Mouse (Mus musculus) CH12.LX (cell line): ENCODE results near the gene Nt5c2. TPM values are rescaled to one million over a fixed set of nuclear protein-coding genes. Genes with fewer than 3 reads are reported as not detected.

Experiments used
- DNase-seq: peaks from one replicate; pipeline ENCODE4 v3.0.0-alpha.2; 2013; ENCODE audit errors: extremely low read depth
- H3K27ac ChIP-seq: 2 replicates; pipeline ENCODE4 v1.5.1; 2012; ENCODE audit warnings: low read depth, mild to moderate bottlenecking, control low read depth, moderate library complexity; ENCODE audit not compliant: insufficient read depth
- H3K27me3 ChIP-seq: replicated peaks from 2 replicates; pipeline ENCODE3; 2012; ENCODE audit warnings: inconsistent platforms
- H3K36me3 ChIP-seq, 2 experiments: replicated peaks in 1 of 2; 2 replicates each; pipeline versions ENCODE3 to v1.6.1; 2012; ENCODE audit warnings: inconsistent platforms in 1 of 2, low read length in 1 of 2, mild to moderate bottlenecking in 1 of 2, mixed read lengths in 1 of 2, moderate library complexity in 1 of 2; ENCODE audit not compliant: control insufficient read depth in 1 of 2, insufficient read depth in 1 of 2
- H3K4me1 ChIP-seq, 2 experiments: 2 replicates each; pipeline ENCODE4 v1.6.1; 2012; ENCODE audit warnings: inconsistent platforms in 1 of 2, moderate library complexity in 1 of 2; ENCODE audit not compliant: insufficient read depth in 2 of 2, control insufficient read depth in 1 of 2
- H3K4me2 ChIP-seq: 2 replicates; pipeline ENCODE4 v1.6.1; 2012; ENCODE audit warnings: low read depth, mild to moderate bottlenecking, control low read depth; ENCODE audit not compliant: poor library complexity, insufficient read depth, severe bottlenecking
- H3K4me3 ChIP-seq, 3 experiments: fragments of 150-350 bp in 1 of 3; sonication (generic) in 1 of 3; replicated peaks in 1 of 3; 2 replicates each; pipeline versions ENCODE3 to v1.5.1; 2011 to 2012; ENCODE audit warnings: low read depth in 2 of 3, low read length in 2 of 3, mild to moderate bottlenecking in 2 of 3, moderate library complexity in 2 of 3, control low read depth in 1 of 3, improper control_type of control experiment in 1 of 3, inconsistent platforms in 1 of 3, mixed read lengths in 1 of 3; ENCODE audit not compliant: poor library complexity in 1 of 3
- H3K79me2 ChIP-seq: replicated peaks from 2 replicates; pipeline ENCODE4 v1.6.1; 2012; ENCODE audit warnings: mild to moderate bottlenecking, moderate library complexity; ENCODE audit not compliant: control insufficient read depth, poor library complexity, insufficient read depth, severe bottlenecking; ENCODE audit errors: extremely low read depth
- H3K9ac ChIP-seq: 2 replicates; pipeline ENCODE4 v1.6.1; 2012; ENCODE audit warnings: low read depth, mild to moderate bottlenecking, control low read depth, moderate library complexity; ENCODE audit not compliant: insufficient read depth
- H3K9me3 ChIP-seq: replicated peaks from 2 replicates; pipeline ENCODE3; 2012; ENCODE audit warnings: low read length, inconsistent platforms, mixed read lengths
- BHLHE40 ChIP-seq: IDR thresholded peaks from 2 replicates; pipeline ENCODE4 v1.6.1; 2011; ENCODE audit warnings: mild to moderate bottlenecking, low read depth, low read length, improper control_type of control experiment
- CHD1 ChIP-seq: IDR thresholded peaks from 2 replicates; pipeline ENCODE4 v1.6.1; 2012; ENCODE audit warnings: low read depth, low read length, improper control_type of control experiment, inconsistent platforms
- CHD2 ChIP-seq: IDR thresholded peaks from 2 replicates; pipeline ENCODE4 v1.6.1; 2011; ENCODE audit warnings: low read length, improper control_type of control experiment
- CTCF ChIP-seq, 2 experiments: IDR thresholded peaks in 1 of 2; conservative IDR thresholded peaks in 1 of 2; 2 replicates each; pipeline ENCODE4 v1.5.1; 2011 to 2012; ENCODE audit warnings: low read depth in 2 of 2, low read length in 2 of 2, improper control_type of control experiment in 1 of 2, inconsistent platforms in 1 of 2, mild to moderate bottlenecking in 1 of 2, moderate library complexity in 1 of 2
- E2F4 ChIP-seq: IDR thresholded peaks from 2 replicates; pipeline ENCODE4 v1.6.1; 2011; ENCODE audit warnings: low read depth, low read length, improper control_type of control experiment; ENCODE audit not compliant: insufficient replicate concordance
- ELF1 ChIP-seq: IDR thresholded peaks from 2 replicates; pipeline ENCODE4 v1.6.1; 2014; ENCODE audit warnings: low read depth, mild to moderate bottlenecking, inconsistent platforms, low read length, improper control_type of control experiment
- EP300 ChIP-seq: IDR thresholded peaks from 2 replicates; pipeline ENCODE4 v1.6.1; 2011; ENCODE audit warnings: low read length, improper control_type of control experiment
- ETS1 ChIP-seq: conservative IDR thresholded peaks from 2 replicates; pipeline ENCODE4 v1.6.1; 2012; ENCODE audit warnings: low read depth, mild to moderate bottlenecking, inconsistent platforms, low read length, improper control_type of control experiment, moderate library complexity
- GABPA ChIP-seq: IDR thresholded peaks from 2 replicates; pipeline ENCODE4 v1.6.1; 2012; ENCODE audit warnings: low read depth, low read length, improper control_type of control experiment, inconsistent platforms; ENCODE audit not compliant: insufficient replicate concordance
- HCFC1 ChIP-seq: IDR thresholded peaks from 2 replicates; pipeline ENCODE4 v1.6.1; 2012; ENCODE audit warnings: low read depth, mild to moderate bottlenecking, inconsistent platforms, low read length, improper control_type of control experiment
- IRF4 ChIP-seq: IDR thresholded peaks from 2 replicates; pipeline ENCODE4 v1.6.1; 2014; ENCODE audit warnings: low read depth, mild to moderate bottlenecking, inconsistent platforms, low read length, improper control_type of control experiment
- JUN ChIP-seq: IDR thresholded peaks from 2 replicates; pipeline ENCODE4 v1.6.1; 2011; ENCODE audit warnings: low read depth, mild to moderate bottlenecking, low read length, improper control_type of control experiment, moderate library complexity; ENCODE audit not compliant: insufficient read depth
- JUND ChIP-seq: conservative IDR thresholded peaks from 2 replicates; pipeline ENCODE4 v1.6.1; 2011; ENCODE audit warnings: low read depth, low read length, improper control_type of control experiment
- KAT2A ChIP-seq: IDR thresholded peaks from 2 replicates; pipeline ENCODE4 v1.6.1; 2012; ENCODE audit warnings: low read length, improper control_type of control experiment, inconsistent platforms; ENCODE audit not compliant: insufficient replicate concordance
- MAFK ChIP-seq: IDR thresholded peaks from 2 replicates; pipeline ENCODE4 v1.6.1; 2011; ENCODE audit warnings: low read length, improper control_type of control experiment; ENCODE audit not compliant: insufficient replicate concordance
- MAX ChIP-seq: IDR thresholded peaks from 2 replicates; pipeline ENCODE4 v1.6.1; 2011; ENCODE audit warnings: low read length, improper control_type of control experiment
- MAZ ChIP-seq: IDR thresholded peaks from 2 replicates; pipeline ENCODE4 v1.6.1; 2012; ENCODE audit warnings: low read depth, mild to moderate bottlenecking, inconsistent platforms, low read length, improper control_type of control experiment, moderate library complexity
- MEF2A ChIP-seq: IDR thresholded peaks from 2 replicates; pipeline ENCODE4 v1.6.1; 2014; ENCODE audit warnings: low read depth, mild to moderate bottlenecking, inconsistent platforms, low read length, improper control_type of control experiment, borderline replicate concordance
- MXI1 ChIP-seq: IDR thresholded peaks from 2 replicates; pipeline ENCODE4 v1.6.1; 2011; ENCODE audit warnings: mild to moderate bottlenecking, low read depth, low read length, improper control_type of control experiment
- MYC ChIP-seq: IDR thresholded peaks from 2 replicates; pipeline ENCODE4 v1.6.1; 2011; ENCODE audit warnings: low read depth, mild to moderate bottlenecking, improper control_type of control experiment, low read length
- NELFE ChIP-seq: IDR thresholded peaks from 2 replicates; pipeline ENCODE4 v1.6.1; 2011; ENCODE audit warnings: low read depth, low read length, improper control_type of control experiment
- NRF1 ChIP-seq: IDR thresholded peaks from 2 replicates; pipeline ENCODE4 v1.6.1; 2014; ENCODE audit warnings: low read depth, mild to moderate bottlenecking, inconsistent platforms, low read length, improper control_type of control experiment, moderate library complexity
- PAX5 ChIP-seq: IDR thresholded peaks from 2 replicates; pipeline ENCODE4 v1.6.1; 2012; ENCODE audit warnings: low read length, inconsistent platforms, mixed read lengths
- POLR2A ChIP-seq: IDR thresholded peaks from 2 replicates; pipeline ENCODE4 v1.6.1; 2011; ENCODE audit warnings: low read depth, mild to moderate bottlenecking, improper control_type of control experiment, low read length
- POLR2AphosphoS2 ChIP-seq: IDR thresholded peaks from 2 replicates; pipeline ENCODE4 v1.6.1; 2011; ENCODE audit warnings: low read depth, low read length, improper control_type of control experiment
- RAD21 ChIP-seq: IDR thresholded peaks from 2 replicates; pipeline ENCODE4 v1.6.1; 2011; ENCODE audit warnings: low read depth, mild to moderate bottlenecking, low read length, improper control_type of control experiment, moderate library complexity
- RCOR1 ChIP-seq: conservative IDR thresholded peaks from 2 replicates; pipeline ENCODE4 v1.6.1; 2012; ENCODE audit warnings: low read depth, mild to moderate bottlenecking, inconsistent platforms, low read length, improper control_type of control experiment
- SIN3A ChIP-seq: IDR thresholded peaks from 2 replicates; pipeline ENCODE4 v1.6.1; 2012; ENCODE audit warnings: low read length, improper control_type of control experiment, inconsistent platforms
- SMC3 ChIP-seq: IDR thresholded peaks from 2 replicates; pipeline ENCODE4 v1.6.1; 2011; ENCODE audit warnings: low read depth, low read length, improper control_type of control experiment
- TBP ChIP-seq: conservative IDR thresholded peaks from 2 replicates; pipeline ENCODE4 v1.6.1; 2011; ENCODE audit warnings: low read depth, low read length, improper control_type of control experiment
- TCF12 ChIP-seq: IDR thresholded peaks from 2 replicates; pipeline ENCODE4 v1.6.1; 2014; ENCODE audit warnings: low read depth, mild to moderate bottlenecking, inconsistent platforms, low read length, improper control_type of control experiment
- UBTF ChIP-seq: IDR thresholded peaks from 2 replicates; pipeline ENCODE4 v1.6.1; 2012; ENCODE audit warnings: low read depth, mild to moderate bottlenecking, inconsistent platforms, low read length, improper control_type of control experiment, moderate library complexity
- USF1 ChIP-seq: IDR thresholded peaks from 2 replicates; pipeline ENCODE4 v1.6.1; 2014; ENCODE audit warnings: low read depth, mild to moderate bottlenecking, inconsistent platforms, low read length, improper control_type of control experiment
- USF2 ChIP-seq: conservative IDR thresholded peaks from 2 replicates; pipeline ENCODE4 v1.6.1; 2011; ENCODE audit warnings: low read depth, low read length, improper control_type of control experiment
- ZC3H11A ChIP-seq: IDR thresholded peaks from 2 replicates; pipeline ENCODE4 v1.6.1; 2012; ENCODE audit warnings: low read depth, mild to moderate bottlenecking, inconsistent platforms, low read length, improper control_type of control experiment
- ZKSCAN1 ChIP-seq: IDR thresholded peaks from 2 replicates; pipeline ENCODE4 v1.6.1; 2012; ENCODE audit warnings: low read depth, inconsistent platforms, low read length, improper control_type of control experiment, borderline replicate concordance
- ZMIZ1 ChIP-seq: IDR thresholded peaks from 2 replicates; pipeline ENCODE4 v1.6.1; 2012; ENCODE audit warnings: low read depth, mild to moderate bottlenecking, inconsistent platforms, low read length, improper control_type of control experiment
- ZNF384 ChIP-seq: IDR thresholded peaks from 2 replicates; pipeline ENCODE4 v1.6.1; 2012; ENCODE audit warnings: low read depth, low read length, improper control_type of control experiment, inconsistent platforms
- dilution Hi-C: fragments of 300-500 bp; cut with MboI; formaldehyde crosslinking; loops from 2 replicates; pipeline ENCODE4 v1.14.3; 2020; ENCODE audit warnings: low sequenced_read_pairs; ENCODE audit not compliant: extremely low pct_unique_long_range_greater_than_20kb, extremely low pct_ligation_motif_present
- in situ Hi-C: fragments of 300-500 bp; cut with MboI; formaldehyde crosslinking; loops from 3 replicates; pipeline ENCODE4 v1.14.3; 2019; ENCODE audit warnings: low sequenced_read_pairs, low pct_ligation_motif_present, low pct_unique_long_range_greater_than_20kb, mixed read lengths
- polyA plus RNA-seq: library from polyadenylated mRNA; unstranded; fragments of >175 nt; gene quantifications from 2 replicates; pipeline ENCODE4 v1.2.1, GENCODE M21; 2012; ENCODE audit warnings: low read depth; ENCODE audit not compliant: insufficient read length
- total RNA-seq, 2 experiments: library from RNA; depleted of rRNA; stranded (reverse); fragments of 300-350 nt in 1 of 2; fragments of >200 nt in 1 of 2; gene quantifications; 2 replicates each; pipeline ENCODE4 v1.2.3; 2012 to 2014

Nt5c2 gene
- total and polyA plus RNA-seq, 3 experiments, result 15.1 to 62.9 (median 21.1) TPM

DNA sequence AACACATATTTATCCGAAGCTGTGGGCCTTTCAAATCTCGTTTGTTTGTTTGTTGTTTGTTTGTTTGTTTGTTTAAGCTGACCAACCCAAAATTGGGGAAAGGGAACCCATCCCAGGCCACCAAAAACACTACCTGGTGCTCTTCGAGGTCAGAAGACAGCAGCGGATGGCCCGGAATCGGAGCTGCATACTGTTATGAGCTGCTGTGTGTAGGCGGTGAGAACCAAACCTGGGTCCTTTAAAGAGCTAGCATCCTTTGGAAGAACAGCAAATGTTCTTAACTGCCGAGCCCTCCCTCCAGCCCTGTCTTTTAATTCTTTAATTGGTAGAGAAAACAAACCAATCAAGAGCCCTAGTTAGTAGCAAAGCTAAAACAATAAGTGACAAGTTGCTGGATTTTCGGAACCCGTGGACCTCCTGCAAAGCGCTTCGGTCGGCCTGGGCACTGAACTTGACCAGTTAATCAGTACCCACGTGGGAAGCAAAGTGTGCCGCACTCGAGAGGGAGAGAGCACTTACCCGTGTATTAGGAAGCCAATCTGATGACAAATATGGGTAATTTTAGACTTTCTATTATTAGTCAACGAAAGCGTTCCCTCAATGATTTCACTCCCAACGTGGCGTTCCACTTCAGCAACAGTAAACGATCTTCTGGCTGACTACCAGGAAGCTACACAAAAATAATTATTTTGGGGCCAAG, 45.5 kb downstream of the Nt5c2 start:
- TF ChIP-seq GABPA, result no peak
- no peak for TF ChIP-seq PAX5
- TF ChIP-seq POLR2AphosphoS2, result no peak
- TF ChIP-seq SIN3A, result no peak
- TF ChIP-seq JUND, result 0 out of 2 replicates have a peak, but pooled peaks have one; percentile 38
- TF ChIP-seq EP300, result no peak
- no peak for TF ChIP-seq TBP
- TF ChIP-seq POLR2A, result no peak
- peak; percentile 75 for TF ChIP-seq BHLHE40
- no peak for TF ChIP-seq CTCF (conservative IDR thresholded peaks at IDR 0.05 in 1 of 2, IDR thresholded peaks at IDR 0.05 in 1 of 2; ENCODE audit: low read depth in 2 of 2, low read length in 2 of 2)
- no peak for TF ChIP-seq CHD1
- no peak for TF ChIP-seq ZNF384
- TF ChIP-seq MAZ, result no peak
- no peak for TF ChIP-seq IRF4
- no peak for TF ChIP-seq RAD21
- no peak for TF ChIP-seq HCFC1
- TF ChIP-seq UBTF, result no peak
- no peak for TF ChIP-seq TCF12
- no peak for TF ChIP-seq ELF1
- TF ChIP-seq JUN, result no peak
- TF ChIP-seq ZKSCAN1, result no peak
- no peak for TF ChIP-seq RCOR1
- no peak for TF ChIP-seq CHD2
- TF ChIP-seq USF1, result no peak
- 0 out of 2 replicates have a peak, but pooled peaks have one; percentile 27 for TF ChIP-seq MYC
- no peak for TF ChIP-seq ZC3H11A
- TF ChIP-seq ZMIZ1, result no peak
- TF ChIP-seq MAFK, result no peak
- 0 out of 2 replicates have a peak, but pooled peaks have one; percentile 27 for TF ChIP-seq MAX
- TF ChIP-seq E2F4, result no peak
- no peak for TF ChIP-seq SMC3
- peak; percentile 90 for TF ChIP-seq MEF2A
- no peak for TF ChIP-seq KAT2A
- no peak for TF ChIP-seq USF2
- no peak for TF ChIP-seq NELFE
- peak; percentile 52 for TF ChIP-seq MXI1
- no peak for TF ChIP-seq NRF1
- TF ChIP-seq ETS1, result peak; percentile 37; the same call in 1 of the 2 replicates
- TF ChIP-seq, all 38 proteins: peak for 7
- Histone ChIP-seq H3K27me3 (no peaks in the 10 kb centered on the region), H3K9me3 (peaks cover 3% of the 10 kb centered on the region), H3K9ac (no peak overlapping the region), H3K4me2 (no peak overlapping the region; the same call in 1 of the 2 replicates), H3K79me2 (no peaks in the 10 kb centered on the region), H3K4me3 (no peak overlapping the region), H3K27ac (no peak overlapping the region), H3K36me3 (no peaks in the 10 kb centered on the region), H3K4me1 (peaks cover 2 to 17% of the 10 kb centered on the region in 2 experiments; a peak in 2 of 4 replicates)
- dilution Hi-C loops (no loop called here), in situ Hi-C loops (no loop called here)
- peak; percentile 22 for DNase-seq
